In genomic region chr11:26073638-26074294, GRCm38 (mm10) we compare ENCODE assay signal across 9 mouse cellular contexts.
DNase-seq lines count a peak whose midpoint lies in the region; ATAC-seq and TF ChIP-seq lines count a peak whose summit lies in the region.
"Had no signal": no experiment of that assay in that cellular context is flagged by ENCODE, and none has a peak within 500 bp of the region (broad histone marks: within the 10 kb centered on the region; RNA-seq: fewer than 3 reads in every experiment).

No protein-coding gene starts in this region.

- no peaks in the 10 kb centered on the region for H3K27me3 ChIP-seq in cerebellum, adult 2 months (ENCODE audit: control insufficient read depth, insufficient read depth, low read length)
- no peaks in the 10 kb centered on the region for H3K27me3 ChIP-seq in forebrain, embryonic 16.5 days (replicated peaks; ENCODE audit: control insufficient read depth, insufficient read depth, low read length)
- H3K27me3 ChIP-seq in intestine, postnatal 0 days (replicated peaks; ENCODE audit: control insufficient read depth, insufficient read depth, low read length) = no peaks in the 10 kb centered on the region
- H3K27me3 ChIP-seq in midbrain, embryonic 15.5 days (replicated peaks) = no peaks in the 10 kb centered on the region

- H3K9me3 ChIP-seq in forebrain, embryonic 16.5 days (ENCODE audit: control insufficient read depth, low read length) = no peaks in the 10 kb centered on the region
- no peaks in the 10 kb centered on the region for H3K9me3 ChIP-seq in intestine, postnatal 0 days (ENCODE audit: control insufficient read depth)
- H3K9me3 ChIP-seq in midbrain, embryonic 15.5 days = no peaks in the 10 kb centered on the region

- TF ChIP-seq POLR2A in cerebellum, adult 2 months (IDR thresholded peaks at IDR 0.05; ENCODE audit: borderline replicate concordance, insufficient read depth, low read length) = no peak

- H3K9ac ChIP-seq in forebrain, embryonic 16.5 days (replicated peaks; ENCODE audit: low read depth, low read length) = no peak overlapping the region
- no peak overlapping the region for H3K9ac ChIP-seq in intestine, postnatal 0 days (ENCODE audit: low read depth, low read length)
- no peak overlapping the region for H3K9ac ChIP-seq in midbrain, embryonic 15.5 days

- DNase-seq in cerebellum, adult 2 months = peak; percentile 5 to 22
- DNase-seq in cerebellum, adult 11-12 months = no peak
- peak; percentile 91 for DNase-seq in brain, adult 2 months (ENCODE audit: low read depth, low spot score)
- DNase-seq in left cerebral cortex, postnatal 10 days (ENCODE audit: extremely low spot score in 1 of 2, low spot score in 2 of 2) = peak; percentile 64 to 73
- DNase-seq in natural killer cell, adult 2 months (ENCODE audit: low spot score in 2 of 2) = no peak

- no peak overlapping the region for H3K4me3 ChIP-seq in cerebellum, adult 2 months (replicated peaks; ENCODE audit: insufficient read depth, low read depth, low read length)
- no peak overlapping the region for H3K4me3 ChIP-seq in forebrain, embryonic 16.5 days (replicated peaks; ENCODE audit: low read length)
- H3K4me3 ChIP-seq in intestine, postnatal 0 days (ENCODE audit: low read depth, low read length) = no peak overlapping the region
- no peak overlapping the region for H3K4me3 ChIP-seq in midbrain, embryonic 15.5 days

- intact Hi-C loops in left cerebral cortex, postnatal 10 days (cut with DNase I) = loop anchor here (10.0 kb wide), 2 partner anchors 209 to 1999 kb away; partner anchors contain the start of genes A830031A19Rik and Bcl11a

- peak; percentile 58; the same call in 1 of the 2 replicates for TF ChIP-seq CTCF in cerebellum, adult 2 months (IDR thresholded peaks at IDR 0.05; ENCODE audit: borderline replicate concordance, insufficient read depth, low read depth, low read length)
- TF ChIP-seq CTCF in intestine, postnatal 0 days (IDR thresholded peaks at IDR 0.05; ENCODE audit: low read depth) = peak; percentile 83

- 44% methylated on average over 8 of the region's 8 CpGs for WGBS in cerebellum, adult 2 months
- WGBS in forebrain, embryonic 16.5 days = 39% methylated on average over 8 of the region's 8 CpGs
- 48% methylated on average over 8 of the region's 8 CpGs for WGBS in intestine, postnatal 0 days
- 39% methylated on average over 8 of the region's 8 CpGs for WGBS in midbrain, embryonic 15.5 days

- H3K36me3 ChIP-seq in forebrain, embryonic 16.5 days (ENCODE audit: control insufficient read depth, insufficient read depth) = no peaks in the 10 kb centered on the region
- no peaks in the 10 kb centered on the region for H3K36me3 ChIP-seq in intestine, postnatal 0 days (ENCODE audit: control insufficient read depth, insufficient read depth)
- no peaks in the 10 kb centered on the region for H3K36me3 ChIP-seq in midbrain, embryonic 15.5 days (replicated peaks)

- ATAC-seq in forebrain, embryonic 16.5 days = peak; percentile 90
- no peak for ATAC-seq in intestine, postnatal 0 days
- peak; percentile 92 for ATAC-seq in midbrain, embryonic 15.5 days (replicated peaks)

- H3K4me1 ChIP-seq in cerebellum, adult 2 months (ENCODE audit: control insufficient read depth, insufficient read depth, low read length) = no peaks in the 10 kb centered on the region
- peaks cover 17% of the 10 kb centered on the region for H3K4me1 ChIP-seq in forebrain, embryonic 16.5 days (replicated peaks; ENCODE audit: control insufficient read depth, insufficient read depth, low read length)
- no peaks in the 10 kb centered on the region for H3K4me1 ChIP-seq in intestine, postnatal 0 days (replicated peaks; ENCODE audit: control insufficient read depth, insufficient read depth, low read length)
- 0 out of 2 replicates have a peak, but pooled peaks cover 2% of the 10 kb centered on the region for H3K4me1 ChIP-seq in midbrain, embryonic 15.5 days

- no peak overlapping the region for H3K4me2 ChIP-seq in forebrain, embryonic 16.5 days (ENCODE audit: low read length)
- H3K4me2 ChIP-seq in intestine, postnatal 0 days (replicated peaks; ENCODE audit: low read depth) = no peak overlapping the region
- no peak overlapping the region for H3K4me2 ChIP-seq in midbrain, embryonic 15.5 days

- H3K27ac ChIP-seq in cerebellum, adult 2 months (ENCODE audit: insufficient read depth, low read length) = no peak overlapping the region
- no peak overlapping the region for H3K27ac ChIP-seq in forebrain, embryonic 16.5 days (ENCODE audit: low read length)
- no peak overlapping the region for H3K27ac ChIP-seq in intestine, postnatal 0 days (ENCODE audit: low read depth, low read length)
- no peak overlapping the region for H3K27ac ChIP-seq in midbrain, embryonic 15.5 days
- H3K27ac ChIP-seq: macrophage had no signal

Comparison
In these comparisons a context has a peak if more than half of its experiments do, and no peak if none do; other contexts are left out.
1. DNase-seq: peak in cerebellum, adult 2 months (2 of 2), brain, adult 2 months (single experiment) and left cerebral cortex, postnatal 10 days (2 of 2); none in cerebellum, adult 11-12 months (single experiment) and natural killer cell, adult 2 months (0 of 2).